Mouse (Mus musculus) cortical plate, adult 2 months (tissue): ENCODE results near the gene Bloc1s4.

Experiments
- CTCF ChIP-seq: fragments of 200-500 bp; IDR thresholded peaks from 2 replicates; pipeline ENCODE4 v1.5.1; 2011; ENCODE audit warnings: mild to moderate bottlenecking, control low read depth, low read length; ENCODE audit not compliant: insufficient read depth; ENCODE audit errors: extremely low read depth
- POLR2A ChIP-seq: fragments of 200-500 bp; IDR thresholded peaks from 2 replicates; pipeline ENCODE4 v1.6.1; 2011; ENCODE audit warnings: mild to moderate bottlenecking, low read length, control low read depth; ENCODE audit not compliant: insufficient read depth; ENCODE audit errors: extremely low read depth

DNA sequence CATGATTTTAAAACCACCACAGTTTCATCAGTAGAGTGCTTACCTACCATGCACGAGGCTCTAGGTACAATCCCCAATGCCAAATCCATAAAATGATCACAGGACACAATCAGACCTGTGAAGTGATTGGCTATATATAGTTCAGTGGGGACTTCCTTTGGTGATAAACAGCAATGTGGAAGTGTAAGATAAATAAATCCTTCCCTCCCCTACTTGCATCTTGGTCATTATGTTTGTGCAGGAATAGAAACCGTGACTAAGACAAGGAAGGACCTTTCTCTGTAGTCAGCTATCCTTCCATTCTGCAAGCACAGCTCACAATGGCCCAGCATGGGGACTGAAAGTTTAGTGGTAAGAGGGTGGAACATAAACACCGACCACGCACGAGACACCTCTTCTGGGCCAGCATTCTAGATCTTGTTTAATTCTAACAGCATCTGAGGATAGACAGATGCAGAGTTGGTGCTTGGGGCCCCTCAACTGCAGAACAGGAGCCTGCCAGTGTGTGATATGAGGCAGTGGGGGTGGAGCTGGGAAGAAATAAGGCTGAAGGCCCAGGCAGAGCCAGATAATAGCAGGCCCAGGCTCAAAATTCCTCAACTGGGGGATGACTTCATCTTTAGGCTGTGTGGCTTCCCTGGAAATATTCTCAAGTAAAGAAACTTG, 27.6 kb downstream of the Bloc1s4 start:
- TF ChIP-seq POLR2A: no peak
- TF ChIP-seq CTCF: no peak
